Mouse (Mus musculus) small intestine, adult 2 months (tissue): ENCODE results near the gene Zic5.

ENCODE experiments used
- CTCF ChIP-seq: fragments of 200-500 bp; IDR thresholded peaks from 2 replicates; pipeline ENCODE4 v1.5.1; 2012; ENCODE audit warnings: low read depth, mild to moderate bottlenecking, control low read depth, inconsistent platforms, low read length, moderate library complexity, mixed read lengths; ENCODE audit not compliant: insufficient replicate concordance, insufficient read length; ENCODE audit errors: extremely low read depth
- POLR2A ChIP-seq: fragments of 200-500 bp; IDR thresholded peaks from 2 replicates; pipeline ENCODE4 v1.6.1; 2012; ENCODE audit warnings: low read depth, mild to moderate bottlenecking, control low read depth, inconsistent platforms, low read length, moderate library complexity

GRCm38 (mm10) chr14:122453996-122454738 lies 11.3 kb downstream of the Zic5 start:
- TF ChIP-seq POLR2A (no peak), CTCF (no peak)
